Mouse (Mus musculus): ENCODE results near the gene Cdk2. TPM values are rescaled to one million over a fixed set of nuclear protein-coding genes. Genes with fewer than 3 reads are reported as not detected.

The Cdk2 gene
- polyA plus RNA-seq, 1 experiment from 2014 or later = 82.8 TPM

DNA sequence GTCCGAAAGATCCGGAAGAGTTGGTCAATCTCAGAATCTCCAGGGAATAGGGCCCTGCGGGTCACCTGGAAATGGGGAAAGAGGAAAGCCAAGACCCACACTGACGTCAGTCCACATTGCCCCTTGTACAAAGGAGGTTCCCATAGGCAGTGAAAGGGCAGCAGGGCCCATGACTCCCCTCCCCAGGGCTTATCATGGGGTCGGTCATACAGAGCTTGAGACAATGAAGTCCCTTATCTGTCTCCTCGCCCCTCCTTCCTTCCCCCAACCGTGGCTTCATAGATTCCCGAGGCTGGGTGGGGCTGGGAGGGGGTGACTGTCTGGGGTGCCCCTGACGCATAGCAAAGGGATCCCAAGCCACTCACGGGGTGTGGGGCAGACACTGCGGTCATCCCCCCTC lies 5.2 kb downstream of the Cdk2 start:
- 0 out of 2 replicates have a peak overlapping the region, but pooled peaks have one; percentile 43 for H3K9ac ChIP-seq
- no peak overlapping the region for H3K4me2 ChIP-seq
- 36% methylated on average over 11 of the region's 11 CpGs for WGBS (ENCODE audit: insufficient replicate concordance)
- H3K27me3 ChIP-seq (replicated peaks) = no peaks in the 10 kb centered on the region
- 0 out of 2 replicates have a peak overlapping the region, but pooled peaks have one; percentile 10 for H3K27ac ChIP-seq
- H3K4me1 ChIP-seq = peaks cover 61% of the 10 kb centered on the region
- H3K4me3 ChIP-seq = no peak overlapping the region
- H3K9me3 ChIP-seq (replicated peaks) = no peaks in the 10 kb centered on the region
- peaks cover 62% of the 10 kb centered on the region for H3K36me3 ChIP-seq
- ATAC-seq = no peak

DNA sequence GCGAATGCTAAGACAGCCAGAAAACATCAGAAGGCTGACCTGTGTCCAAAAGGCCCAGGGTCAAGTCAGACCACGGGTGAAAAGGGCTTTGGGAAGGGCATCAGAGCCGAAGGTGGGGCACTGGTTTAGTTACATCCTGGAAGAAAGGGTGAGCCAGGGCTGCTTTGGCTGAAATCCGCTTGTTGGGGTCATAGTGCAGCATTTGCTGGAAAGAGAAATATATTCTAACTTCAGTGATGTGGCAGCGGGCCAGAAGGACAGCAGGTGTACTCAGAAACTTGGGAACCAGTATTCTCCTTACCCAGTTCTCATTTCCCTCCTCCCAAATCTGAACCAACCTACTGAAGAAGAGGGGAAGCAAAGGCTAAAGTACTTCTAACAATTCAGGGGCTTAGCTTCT lies 5.8 kb downstream of the Cdk2 start:
- H3K9ac ChIP-seq = no peak overlapping the region
- no peaks in the 10 kb centered on the region for H3K9me3 ChIP-seq (replicated peaks)
- no peak overlapping the region for H3K27ac ChIP-seq
- WGBS (ENCODE audit: insufficient replicate concordance) = 74% methylated on average over 5 of the region's 5 CpGs
- ATAC-seq = no peak
- no peaks in the 10 kb centered on the region for H3K27me3 ChIP-seq (replicated peaks)
- H3K36me3 ChIP-seq = peaks cover 64% of the 10 kb centered on the region
- H3K4me1 ChIP-seq = peaks cover 62% of the 10 kb centered on the region
- H3K4me2 ChIP-seq = no peak overlapping the region
- no peak overlapping the region for H3K4me3 ChIP-seq

DNA sequence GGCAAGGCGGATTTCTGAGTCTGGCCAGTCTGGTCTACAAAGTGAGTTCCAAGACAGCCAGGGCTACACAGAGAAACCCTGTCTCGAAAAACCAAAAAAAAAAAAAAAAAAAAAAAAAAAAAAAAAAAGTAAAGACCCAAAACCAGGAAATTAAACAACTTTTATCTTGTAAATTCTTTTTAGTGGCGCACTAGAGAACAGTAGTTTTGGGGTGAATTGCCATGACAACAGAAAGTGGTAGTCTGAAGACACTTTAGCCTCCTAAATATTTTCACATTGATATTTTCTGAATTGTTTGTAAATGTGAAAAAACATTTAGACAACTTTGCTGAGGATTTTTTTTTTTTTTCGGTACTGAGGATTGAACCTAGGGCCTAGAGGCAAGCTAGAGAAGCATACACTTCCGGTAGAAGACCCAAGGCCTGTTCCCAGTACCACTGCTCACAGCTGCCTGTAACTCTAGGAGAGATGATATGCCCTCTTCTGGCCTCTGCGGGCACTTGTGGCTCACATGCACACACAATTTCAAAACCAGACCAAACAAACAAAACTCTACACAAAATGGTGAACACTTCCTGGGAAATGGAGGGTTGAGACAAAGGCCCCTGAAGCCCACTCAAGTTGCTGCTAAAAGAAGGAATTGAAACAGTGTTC lies 7.6 kb downstream of the Cdk2 start:
- H3K4me3 ChIP-seq = no peak overlapping the region
- peaks cover 55% of the 10 kb centered on the region for H3K36me3 ChIP-seq
- no peaks in the 10 kb centered on the region for H3K9me3 ChIP-seq (replicated peaks)
- no peaks in the 10 kb centered on the region for H3K27me3 ChIP-seq (replicated peaks)
- peak overlapping the region; percentile 90 for H3K27ac ChIP-seq
- H3K4me2 ChIP-seq = peak overlapping the region; percentile 80
- no peak overlapping the region; the same call in 1 of the 2 replicates for H3K9ac ChIP-seq
- ATAC-seq = no peak
- WGBS (ENCODE audit: insufficient replicate concordance) = 85% methylated on average over 6 of the region's 6 CpGs
- peaks cover 44% of the 10 kb centered on the region for H3K4me1 ChIP-seq

DNA sequence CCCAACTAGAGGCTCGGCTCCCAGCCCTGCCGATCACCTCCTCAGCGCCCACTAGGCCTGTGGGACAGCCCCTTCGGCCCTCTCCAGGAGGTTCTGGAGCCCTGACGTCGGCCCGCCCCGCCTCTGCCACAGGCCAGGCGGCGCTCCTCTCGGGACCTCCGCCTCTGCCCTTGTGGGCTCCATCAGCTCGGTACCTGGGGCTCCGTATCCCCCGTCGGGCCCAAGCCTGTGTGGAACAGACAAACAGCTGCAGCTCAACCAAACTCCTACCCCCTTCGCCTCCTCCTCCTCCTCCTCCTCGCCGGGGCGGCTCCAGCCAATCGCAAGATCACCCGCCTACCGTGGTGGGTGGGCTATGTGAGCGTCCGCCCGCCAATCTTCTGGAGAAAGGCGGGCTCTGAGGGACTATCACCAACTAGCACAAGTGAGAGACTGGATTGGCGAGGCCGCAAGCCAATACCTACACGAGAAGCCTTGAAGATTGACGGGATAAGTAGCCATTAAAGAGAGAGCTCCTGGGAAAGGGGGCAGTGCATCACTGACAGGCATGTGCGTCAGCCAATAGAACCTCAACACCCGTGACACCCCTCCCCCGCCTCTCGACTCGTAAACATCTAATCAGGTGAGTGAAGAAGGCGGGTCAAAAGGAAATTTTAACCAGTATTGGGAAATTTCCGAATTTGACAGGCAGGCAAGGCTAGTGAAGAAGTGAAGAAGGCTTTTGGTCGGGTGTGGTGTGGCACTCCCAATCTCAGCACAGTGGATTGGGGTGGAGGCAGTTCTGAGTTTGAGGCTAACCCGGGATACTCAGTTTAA lies 8.6 kb downstream of the Cdk2 start, which contains the start of gene Rab5b:
Gene Rab5b, minus strand, starts transcription at position 273 of the 816 bp plus-strand sequence.
- Histone ChIP-seq H3K27me3 (replicated peaks) (no peaks in the 10 kb centered on the region), H3K9ac (peak within 1 kb of the TSS; percentile 94), H3K4me3 (peak within 1 kb of the TSS; percentile 87), H3K4me1 (peaks cover 45% of the 10 kb centered on the region), H3K4me2 (peak within 1 kb of the TSS; percentile 80), H3K36me3 (peaks cover 45% of the 10 kb centered on the region), H3K9me3 (replicated peaks) (no peaks in the 10 kb centered on the region), H3K27ac (peak within 1 kb of the TSS; percentile 94)
- WGBS (ENCODE audit: insufficient replicate concordance) = 2% methylated on average over 37 of the region's 40 CpGs
- peak; percentile 98 for ATAC-seq

DNA sequence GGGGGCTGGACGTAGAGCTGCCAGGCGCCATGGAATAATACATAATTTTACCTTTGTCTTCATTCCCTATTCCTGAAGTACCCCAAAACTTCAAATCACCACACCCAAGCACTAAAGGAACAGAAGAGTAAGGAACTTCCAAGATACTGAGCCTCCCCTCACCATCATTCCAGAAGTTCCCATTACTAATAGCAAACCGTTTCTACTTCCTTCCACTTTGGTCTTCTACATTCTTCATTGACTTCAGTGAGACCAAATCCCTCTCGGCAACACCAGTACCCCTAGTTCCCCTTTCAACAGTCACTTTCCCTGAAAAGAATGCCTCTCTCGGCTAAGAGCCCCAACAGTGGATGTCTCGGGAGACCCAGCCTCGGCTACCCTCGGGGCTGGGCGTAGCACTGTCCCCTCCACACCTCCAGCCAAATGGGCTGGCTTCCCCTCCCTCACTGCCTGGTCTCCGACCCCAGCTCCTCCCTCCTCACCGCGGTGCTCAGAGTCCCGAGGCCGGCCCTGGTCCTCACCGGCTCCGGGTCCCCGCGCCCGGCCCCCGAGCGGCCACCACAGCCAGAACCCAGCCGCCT lies 9.3 kb downstream of the Cdk2 start:
- Histone ChIP-seq H3K36me3 (peaks cover 38% of the 10 kb centered on the region), H3K27ac (peak overlapping the region; percentile 94), H3K9me3 (replicated peaks) (no peaks in the 10 kb centered on the region), H3K9ac (peak overlapping the region; percentile 94), H3K4me1 (peaks cover 42% of the 10 kb centered on the region), H3K4me2 (peak overlapping the region; percentile 80), H3K27me3 (replicated peaks) (no peaks in the 10 kb centered on the region), H3K4me3 (peak overlapping the region; percentile 87)
- 1% methylated on average over 22 of the region's 22 CpGs for WGBS (ENCODE audit: insufficient replicate concordance)
- ATAC-seq = no peak

DNA sequence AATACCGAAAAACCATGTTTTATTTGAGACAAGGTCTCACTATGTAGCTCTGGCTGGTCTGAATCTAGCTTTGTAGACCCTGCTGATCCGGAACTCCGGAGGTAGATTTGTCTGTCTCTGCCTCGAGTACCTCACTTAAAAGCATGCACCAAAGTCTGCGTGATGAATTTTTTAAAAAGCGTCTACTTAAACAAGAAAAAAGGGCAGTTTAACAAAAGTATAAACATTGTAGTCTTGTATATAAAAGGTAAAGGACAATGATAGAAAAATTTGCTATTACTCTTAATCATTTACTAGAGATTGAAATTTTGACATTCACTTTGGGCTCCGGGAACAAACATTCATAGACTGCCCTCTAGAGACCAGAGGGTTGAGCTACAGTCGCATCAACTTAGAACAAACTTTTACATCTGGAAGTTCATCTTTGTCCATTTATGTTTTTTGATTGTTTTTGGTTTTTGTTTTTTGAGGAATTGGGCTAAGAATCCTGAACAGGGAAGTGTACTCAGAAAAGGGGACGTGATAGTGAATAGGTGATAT lies 30.3 kb downstream of the Cdk2 start:
- H3K36me3 ChIP-seq = peaks cover 14% of the 10 kb centered on the region
- H3K4me3 ChIP-seq = peak overlapping the region; percentile 75
- H3K9ac ChIP-seq = peak overlapping the region; percentile 78
- H3K4me1 ChIP-seq = peaks cover 17% of the 10 kb centered on the region
- H3K4me2 ChIP-seq = peak overlapping the region; percentile 99
- peaks cover 41% of the 10 kb centered on the region for H3K27me3 ChIP-seq (replicated peaks)
- H3K27ac ChIP-seq = peak overlapping the region; percentile 80
- H3K9me3 ChIP-seq (replicated peaks) = no peaks in the 10 kb centered on the region
- 1% methylated on average over 9 of the region's 9 CpGs for WGBS (ENCODE audit: insufficient replicate concordance)
- no peak for ATAC-seq

DNA sequence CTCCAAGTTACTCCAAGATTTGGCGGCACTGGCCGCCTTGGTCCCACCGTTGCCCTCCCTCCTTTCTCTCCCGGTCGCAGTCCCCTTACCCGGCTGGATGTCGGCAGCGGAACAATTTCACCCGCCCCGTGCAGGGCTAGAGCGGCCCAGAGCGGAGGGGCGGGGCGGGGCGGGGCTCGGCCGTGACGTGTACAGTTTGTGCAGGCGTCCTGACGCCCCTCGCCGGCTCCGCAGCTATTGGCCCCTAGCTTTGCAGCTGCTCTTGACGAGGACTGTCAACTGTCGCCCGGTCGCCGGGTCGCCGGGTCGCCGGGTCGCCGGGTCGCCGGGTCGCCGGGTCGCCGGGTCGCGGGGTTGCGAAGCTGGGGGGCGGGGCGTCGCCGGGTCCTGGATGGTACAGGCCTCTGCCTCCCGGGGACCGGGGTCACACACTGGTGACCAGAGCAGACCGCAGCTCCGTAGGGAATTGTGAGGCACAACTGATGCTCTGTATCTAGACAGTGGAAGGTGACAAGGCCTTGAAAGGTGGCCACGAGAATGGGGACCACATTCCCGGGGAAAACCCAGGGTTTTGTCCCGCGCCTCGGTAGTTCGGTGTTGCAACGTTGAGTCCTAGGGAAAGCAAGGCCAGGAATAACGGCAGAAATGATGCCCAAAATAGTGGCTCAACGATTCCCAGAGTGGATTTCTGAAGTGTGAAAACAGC lies 30.9 kb downstream of the Cdk2 start, which contains the start of gene Suox:
Gene Suox, minus strand, starts transcription at position 311 of the 706 bp plus-strand sequence.
- peak within 1 kb of the TSS; percentile 99 for H3K4me2 ChIP-seq
- WGBS (ENCODE audit: insufficient replicate concordance) = under 1% methylated on average over 45 of the region's 60 CpGs
- H3K9me3 ChIP-seq (replicated peaks) = no peaks in the 10 kb centered on the region
- peak within 1 kb of the TSS; percentile 78 for H3K9ac ChIP-seq
- H3K27ac ChIP-seq = peak within 1 kb of the TSS; percentile 80
- H3K4me1 ChIP-seq = peaks cover 23% of the 10 kb centered on the region
- peak; percentile 96 for ATAC-seq
- peak within 1 kb of the TSS; percentile 75 for H3K4me3 ChIP-seq
- H3K36me3 ChIP-seq = peaks cover 8% of the 10 kb centered on the region
- H3K27me3 ChIP-seq (replicated peaks) = peaks cover 47% of the 10 kb centered on the region

DNA sequence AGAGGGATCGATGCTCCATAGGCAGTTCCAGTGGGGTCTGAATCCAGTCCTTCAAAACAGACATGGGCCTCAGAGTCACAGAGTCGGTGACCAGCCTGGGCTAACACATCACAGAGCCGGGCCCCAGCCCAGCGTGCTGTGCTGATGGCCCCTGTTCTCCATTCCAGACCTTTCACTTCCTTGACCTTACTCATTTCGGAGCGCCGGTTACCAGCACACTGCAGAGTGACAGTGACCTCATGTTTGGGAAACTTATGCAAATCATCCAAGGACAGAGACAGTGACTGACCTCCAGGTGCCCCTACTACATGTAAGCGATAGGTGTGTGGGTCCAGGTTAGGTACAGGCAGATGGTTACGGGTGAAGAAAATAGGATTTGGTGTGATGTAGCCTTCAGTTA lies 33.7 kb downstream of the Cdk2 start:
- Histone ChIP-seq H3K4me2 (no peak overlapping the region), H3K36me3 (0 out of 2 replicates have a peak, but pooled peaks cover 5% of the 10 kb centered on the region), H3K4me3 (no peak overlapping the region), H3K9ac (no peak overlapping the region), H3K4me1 (peaks cover 30% of the 10 kb centered on the region), H3K27ac (no peak overlapping the region), H3K27me3 (replicated peaks) (peaks cover 68% of the 10 kb centered on the region), H3K9me3 (replicated peaks) (no peaks in the 10 kb centered on the region)
- 84% methylated on average over 9 of the region's 9 CpGs for WGBS (ENCODE audit: insufficient replicate concordance)
- ATAC-seq = no peak

DNA sequence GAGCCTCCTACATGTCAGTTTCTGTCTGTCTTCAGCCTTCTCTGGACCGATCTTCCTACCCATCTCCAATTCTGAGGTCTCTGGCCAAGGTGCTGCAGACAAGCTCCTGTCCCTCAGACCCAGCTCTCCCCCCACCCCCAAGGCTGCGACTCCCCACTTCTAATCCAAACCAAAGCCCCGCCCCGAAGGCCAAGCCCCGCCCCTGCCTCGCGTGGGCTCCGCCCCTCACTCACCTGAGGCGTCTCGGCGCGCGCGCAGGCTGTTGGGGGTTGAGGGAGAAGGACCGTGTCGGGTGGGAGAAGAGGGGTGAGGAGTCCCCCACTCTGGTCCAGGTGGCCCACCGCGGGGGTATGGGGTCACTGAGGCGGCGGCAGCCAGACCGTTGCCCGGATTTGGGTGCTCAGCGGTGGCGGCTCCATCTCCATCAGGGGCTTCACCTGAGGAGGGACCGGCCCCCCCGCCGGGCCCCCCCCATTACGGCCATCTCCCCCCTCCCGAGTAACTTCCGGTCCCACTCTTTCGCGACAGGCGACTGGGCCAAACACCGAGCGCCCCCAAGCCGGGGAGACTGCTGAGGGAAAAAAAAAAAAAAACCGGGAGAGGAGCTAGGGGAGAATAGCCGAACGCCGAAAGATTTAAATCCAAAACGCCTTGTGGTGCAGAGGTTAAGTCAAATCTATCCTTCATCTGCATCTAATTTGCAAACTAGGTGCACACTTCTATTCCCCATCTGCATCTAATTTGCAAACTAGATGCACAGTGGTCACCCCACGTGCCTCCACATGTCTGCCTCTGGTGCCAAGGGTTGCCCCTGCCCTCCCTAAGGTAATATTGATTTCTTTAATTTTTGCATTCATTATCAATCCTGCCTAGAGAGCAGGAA lies 35.8 kb downstream of the Cdk2 start:
- Histone ChIP-seq H3K4me2 (peak overlapping the region; percentile 90), H3K36me3 (0 out of 2 replicates have a peak, but pooled peaks cover 5% of the 10 kb centered on the region), H3K27me3 (replicated peaks) (peaks cover 68% of the 10 kb centered on the region), H3K4me1 (peaks cover 46% of the 10 kb centered on the region), H3K9ac (peak overlapping the region; percentile 58), H3K27ac (no peak overlapping the region), H3K4me3 (peak overlapping the region; percentile 62), H3K9me3 (replicated peaks) (no peaks in the 10 kb centered on the region)
- no peak for ATAC-seq
- 3% methylated on average over 42 of the region's 42 CpGs for WGBS (ENCODE audit: insufficient replicate concordance)

DNA sequence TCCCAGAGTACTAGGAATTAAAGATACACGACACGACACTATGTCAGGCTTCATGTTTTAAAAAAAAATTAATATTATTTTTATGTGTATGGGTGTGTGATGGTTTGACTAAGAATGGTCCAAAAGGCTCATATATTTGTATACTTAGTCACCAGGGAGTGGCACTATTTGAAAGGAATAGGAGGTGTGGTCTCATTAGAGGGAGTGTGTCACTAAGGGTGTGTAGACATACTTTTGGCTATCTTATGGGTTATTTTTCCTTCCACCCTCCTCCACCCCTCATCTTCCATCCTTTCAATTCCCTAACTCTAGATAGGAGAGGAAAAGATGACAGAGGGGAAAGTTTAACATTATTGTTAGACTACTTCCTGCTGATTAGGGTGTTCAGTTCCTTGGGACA lies 39.0 kb downstream of the Cdk2 start:
- ATAC-seq = no peak
- H3K4me3 ChIP-seq = no peak overlapping the region
- H3K27ac ChIP-seq = peak overlapping the region; percentile 69; the same call in 1 of the 2 replicates
- H3K27me3 ChIP-seq (replicated peaks) = peaks cover 45% of the 10 kb centered on the region
- peaks cover 52% of the 10 kb centered on the region for H3K4me1 ChIP-seq
- 87% methylated on average over 2 of the region's 2 CpGs for WGBS (ENCODE audit: insufficient replicate concordance)
- H3K9ac ChIP-seq = no peak overlapping the region
- no peaks in the 10 kb centered on the region for H3K36me3 ChIP-seq
- peak overlapping the region; percentile 42; the same call in 1 of the 2 replicates for H3K4me2 ChIP-seq
- H3K9me3 ChIP-seq (replicated peaks) = no peaks in the 10 kb centered on the region

Measured in liver, embryonic 12.5 days (tissue).